Mouse (Mus musculus): ENCODE data around the gene Foxb1. TPM values are rescaled to one million over a fixed set of nuclear protein-coding genes. Genes with fewer than 3 reads are reported as not detected.

The Foxb1 gene
- total RNA-seq, 2 experiments from 2014 or later, result not detected

- intact Hi-C loops (cut with DNase I), result no loop called here
- DNase-seq, result peak in 1 of 2 experiments; percentile 14
These were observed 2.2 kb downstream of the Foxb1 start for GRCm38 (mm10) chr9:69758506-69758905.

GRCm38 (mm10) chr9:69757254-69757653, 3.5 kb downstream of the Foxb1 start:
- intact Hi-C loops (cut with DNase I), result no loop called here

GRCm38 (mm10) chr9:69756456-69756855, 4.3 kb downstream of the Foxb1 start:
- intact Hi-C loops (cut with DNase I), result no loop called here
- no peak for DNase-seq

More at GRCm38 (mm10) chr9:69757254-69757653, 3.5 kb downstream of the Foxb1 start:
- no peak for DNase-seq

- intact Hi-C loops (cut with DNase I), result no loop called here
- DNase-seq, result no peak
These were observed 4.7 kb downstream of the Foxb1 start for GRCm38 (mm10) chr9:69756041-69756440.

- no peak for DNase-seq
- intact Hi-C loops (cut with DNase I), result no loop called here
These were observed 5.6 kb downstream of the Foxb1 start for GRCm38 (mm10) chr9:69755157-69755556.

- intact Hi-C loops (cut with DNase I), result no loop called here
- no peak for DNase-seq
These were observed 6.0 kb downstream of the Foxb1 start for GRCm38 (mm10) chr9:69754712-69755111.

GRCm38 (mm10) chr9:69754291-69754690, 6.4 kb downstream of the Foxb1 start:
- intact Hi-C loops (cut with DNase I), result no loop called here
- no peak for DNase-seq

GRCm38 (mm10) chr9:69747971-69748370, 12.8 kb downstream of the Foxb1 start:
- no peak for DNase-seq
- intact Hi-C loops (cut with DNase I), result no loop called here

GRCm38 (mm10) chr9:69728736-69729135, 32.0 kb downstream of the Foxb1 start:
- DNase-seq, result no peak
- intact Hi-C loops (cut with DNase I), result no loop called here

GRCm38 (mm10) chr9:69718431-69718830, 42.3 kb downstream of the Foxb1 start:
- no peak for DNase-seq
- intact Hi-C loops (cut with DNase I), result no loop called here

- DNase-seq, result no peak
- intact Hi-C loops (cut with DNase I), result no loop called here
These were observed 44.4 kb downstream of the Foxb1 start for GRCm38 (mm10) chr9:69716364-69716763.

GRCm38 (mm10) chr9:69715445-69715844, 45.3 kb downstream of the Foxb1 start:
- intact Hi-C loops (cut with DNase I), result no loop called here
- DNase-seq, result no peak

GRCm38 (mm10) chr9:69714346-69714745, 46.4 kb downstream of the Foxb1 start:
- intact Hi-C loops (cut with DNase I), result no loop called here
- no peak for DNase-seq

GRCm38 (mm10) chr9:69713577-69714327, 47.0 kb downstream of the Foxb1 start:
- no peak for DNase-seq
- intact Hi-C loops (cut with DNase I), result no loop called here

GRCm38 (mm10) chr9:69712714-69713525, 47.8 kb downstream of the Foxb1 start:
- no peak for DNase-seq
- intact Hi-C loops (cut with DNase I), result no loop called here

Other genes with a start within 250 kb of the Foxb1 start
- gene Bnip2, start 228.5 kb upstream of the Foxb1 start, total RNA-seq (2021), result 10 to 100 TPM; 70.4 to 74.8 TPM